Mouse (Mus musculus): ENCODE data around the gene Grik4.

GRCm38 (mm10) chr9:42885566-42885965 is 58.7 kb downstream of the Grik4 start:
- TF ChIP-seq CTCF (IDR thresholded peaks at IDR 0.05; ENCODE audit: borderline replicate concordance, extremely low read depth, insufficient read depth, insufficient read length) (no peak), POLR2A (IDR thresholded peaks at IDR 0.05; ENCODE audit: borderline replicate concordance, extremely low read depth, insufficient read depth, insufficient read length, poor library complexity, severe bottlenecking) (no peak)

Data from brain, embryonic 14.5 days (tissue).